Mouse (Mus musculus): ENCODE measurements at regions not wholly inside any gene's neighbourhood (a gene's known extent, or its start where the extent isn't known, plus 50 kb on each side); places are given as distances from the start of the nearest gene placed in this dataset.

- no peak overlapping the region for H3K27ac ChIP-seq (ENCODE audit: insufficient read depth, low read length)
- TF ChIP-seq POLR2A (IDR thresholded peaks at IDR 0.05; ENCODE audit: extremely low read depth, insufficient read depth, low read length) = no peak
- TF ChIP-seq CTCF (IDR thresholded peaks at IDR 0.05; ENCODE audit: extremely low read depth, insufficient read depth, low read length) = no peak
Observed at GRCm38 (mm10) chr11:114224706-114225105, 157.9 kb upstream of the Sdk2 start.

GRCm38 (mm10) chr11:114223061-114223460 is 156.2 kb upstream of the Sdk2 start:
- no peak overlapping the region for H3K27ac ChIP-seq (ENCODE audit: insufficient read depth, low read length)
- no peaks in the 10 kb centered on the region for H3K4me1 ChIP-seq (ENCODE audit: control insufficient read depth, insufficient read depth, low read length)
- TF ChIP-seq CTCF (IDR thresholded peaks at IDR 0.05; ENCODE audit: extremely low read depth, insufficient read depth, low read length) = no peak
- TF ChIP-seq POLR2A (IDR thresholded peaks at IDR 0.05; ENCODE audit: extremely low read depth, insufficient read depth, low read length) = no peak

More at GRCm38 (mm10) chr11:114224706-114225105, 157.9 kb upstream of the Sdk2 start:
- no peak overlapping the region for H3K4me3 ChIP-seq (ENCODE audit: insufficient read depth, low read length)
- no peaks in the 10 kb centered on the region for H3K4me1 ChIP-seq (ENCODE audit: control insufficient read depth, insufficient read depth, low read length)

GRCm38 (mm10) chr11:114220466-114220865 is 153.6 kb upstream of the Sdk2 start:
- H3K27ac ChIP-seq (ENCODE audit: insufficient read depth, low read length) = no peak overlapping the region
- no peaks in the 10 kb centered on the region for H3K4me1 ChIP-seq (ENCODE audit: control insufficient read depth, insufficient read depth, low read length)
- no peak overlapping the region for H3K4me3 ChIP-seq (ENCODE audit: insufficient read depth, low read length)
- TF ChIP-seq POLR2A (IDR thresholded peaks at IDR 0.05; ENCODE audit: extremely low read depth, insufficient read depth, low read length) (no peak), CTCF (IDR thresholded peaks at IDR 0.05; ENCODE audit: extremely low read depth, insufficient read depth, low read length) (no peak)

More at GRCm38 (mm10) chr11:114223061-114223460, 156.2 kb upstream of the Sdk2 start:
- H3K4me3 ChIP-seq (ENCODE audit: insufficient read depth, low read length) = no peak overlapping the region

GRCm38 (mm10) chr11:114218732-114219506 is 152.1 kb upstream of the Sdk2 start:
- Histone ChIP-seq H3K4me3 (ENCODE audit: insufficient read depth, low read length) (no peak overlapping the region), H3K4me1 (ENCODE audit: control insufficient read depth, insufficient read depth, low read length) (no peaks in the 10 kb centered on the region), H3K27ac (ENCODE audit: insufficient read depth, low read length) (no peak overlapping the region)
- TF ChIP-seq CTCF (IDR thresholded peaks at IDR 0.05; ENCODE audit: extremely low read depth, insufficient read depth, low read length) (no peak), POLR2A (IDR thresholded peaks at IDR 0.05; ENCODE audit: extremely low read depth, insufficient read depth, low read length) (no peak)

GRCm38 (mm10) chr11:114217245-114217757 is 150.5 kb upstream of the Sdk2 start:
- H3K4me3 ChIP-seq (ENCODE audit: insufficient read depth, low read length) = peak overlapping the region; percentile 7; the same call in 1 of the 2 replicates
- H3K27ac ChIP-seq (ENCODE audit: insufficient read depth, low read length) = no peak overlapping the region
- TF ChIP-seq CTCF (IDR thresholded peaks at IDR 0.05; ENCODE audit: extremely low read depth, insufficient read depth, low read length) (no peak), POLR2A (IDR thresholded peaks at IDR 0.05; ENCODE audit: extremely low read depth, insufficient read depth, low read length) (no peak)
- H3K4me1 ChIP-seq (ENCODE audit: control insufficient read depth, insufficient read depth, low read length) = no peaks in the 10 kb centered on the region

GRCm38 (mm10) chr11:114216493-114216892 is 149.6 kb upstream of the Sdk2 start:
- H3K4me3 ChIP-seq (ENCODE audit: insufficient read depth, low read length) = no peak overlapping the region
- no peaks in the 10 kb centered on the region for H3K4me1 ChIP-seq (ENCODE audit: control insufficient read depth, insufficient read depth, low read length)
- no peak for TF ChIP-seq CTCF (IDR thresholded peaks at IDR 0.05; ENCODE audit: extremely low read depth, insufficient read depth, low read length)
- no peak for TF ChIP-seq POLR2A (IDR thresholded peaks at IDR 0.05; ENCODE audit: extremely low read depth, insufficient read depth, low read length)
- no peak overlapping the region for H3K27ac ChIP-seq (ENCODE audit: insufficient read depth, low read length)

- Histone ChIP-seq H3K27ac (ENCODE audit: insufficient read depth, low read length) (no peak overlapping the region), H3K4me1 (ENCODE audit: control insufficient read depth, insufficient read depth, low read length) (no peaks in the 10 kb centered on the region), H3K4me3 (ENCODE audit: insufficient read depth, low read length) (no peak overlapping the region)
- no peak for TF ChIP-seq CTCF (IDR thresholded peaks at IDR 0.05; ENCODE audit: extremely low read depth, insufficient read depth, low read length)
- no peak for TF ChIP-seq POLR2A (IDR thresholded peaks at IDR 0.05; ENCODE audit: extremely low read depth, insufficient read depth, low read length)
Observed at GRCm38 (mm10) chr11:114215256-114215655, 148.4 kb upstream of the Sdk2 start.

- TF ChIP-seq CTCF (IDR thresholded peaks at IDR 0.05; ENCODE audit: extremely low read depth, insufficient read depth, low read length) = no peak
- TF ChIP-seq POLR2A (IDR thresholded peaks at IDR 0.05; ENCODE audit: extremely low read depth, insufficient read depth, low read length) = no peak
- H3K4me1 ChIP-seq (ENCODE audit: control insufficient read depth, insufficient read depth, low read length) = no peaks in the 10 kb centered on the region
- no peak overlapping the region for H3K27ac ChIP-seq (ENCODE audit: insufficient read depth, low read length)
- H3K4me3 ChIP-seq (ENCODE audit: insufficient read depth, low read length) = no peak overlapping the region
Observed at GRCm38 (mm10) chr11:114212136-114212535, 145.3 kb upstream of the Sdk2 start.

- Histone ChIP-seq H3K4me1 (ENCODE audit: control insufficient read depth, insufficient read depth, low read length) (no peaks in the 10 kb centered on the region), H3K27ac (ENCODE audit: insufficient read depth, low read length) (no peak overlapping the region), H3K4me3 (ENCODE audit: insufficient read depth, low read length) (no peak overlapping the region)
- TF ChIP-seq CTCF (IDR thresholded peaks at IDR 0.05; ENCODE audit: extremely low read depth, insufficient read depth, low read length) (peak; percentile 58), POLR2A (IDR thresholded peaks at IDR 0.05; ENCODE audit: extremely low read depth, insufficient read depth, low read length) (no peak)
Observed at GRCm38 (mm10) chr11:114205192-114205591, 138.3 kb upstream of the Sdk2 start.

GRCm38 (mm10) chr11:114203416-114203815 is 136.6 kb upstream of the Sdk2 start:
- TF ChIP-seq CTCF (IDR thresholded peaks at IDR 0.05; ENCODE audit: extremely low read depth, insufficient read depth, low read length) = no peak
- TF ChIP-seq POLR2A (IDR thresholded peaks at IDR 0.05; ENCODE audit: extremely low read depth, insufficient read depth, low read length) = no peak
- Histone ChIP-seq H3K4me1 (ENCODE audit: control insufficient read depth, insufficient read depth, low read length) (peaks cover 4% of the 10 kb centered on the region), H3K27ac (ENCODE audit: insufficient read depth, low read length) (no peak overlapping the region), H3K4me3 (ENCODE audit: insufficient read depth, low read length) (no peak overlapping the region)
